8 mouse cellular contexts compared by ENCODE assay signal in genomic region chr11:120304886-120305534, GRCm38 (mm10). TPM values are rescaled to one million over a fixed set of nuclear protein-coding genes. Genes with fewer than 3 reads are reported as not detected.
DNase-seq lines count a peak whose midpoint lies in the region; ATAC-seq and TF ChIP-seq lines count a peak whose summit lies in the region.

No protein-coding gene starts in this region.

- WGBS in hindbrain, embryonic 16.5 days, result 0% methylated on average over 43 of the region's 53 CpGs

- peak; percentile 63 to 88 for DNase-seq in cerebellum, postnatal 4 days (ENCODE audit: low spot score in 2 of 2)
- peak; percentile 82 for DNase-seq in gastrocnemius, adult 18-20 months (ENCODE audit: low spot score)
- DNase-seq in left cerebral cortex, adult 2 months (ENCODE audit: extremely low spot score in 1 of 2, low spot score in 2 of 2), result peak; percentile 74 to 81
- peak; percentile 86 for DNase-seq in right cerebral cortex, adult 18-20 months
- DNase-seq in urinary bladder, adult 2 months (ENCODE audit: low spot score), result peak; percentile 78

- peak overlapping the region; percentile 85 for H3K9ac ChIP-seq in hindbrain, embryonic 16.5 days (ENCODE audit: low read depth, low read length)

- no peaks in the 10 kb centered on the region; the same call in 1 of the 2 replicates for H3K27me3 ChIP-seq in hindbrain, embryonic 16.5 days (replicated peaks; ENCODE audit: control insufficient read depth, insufficient read depth, low read length)

- H3K9me3 ChIP-seq in hindbrain, embryonic 16.5 days (ENCODE audit: control insufficient read depth, low read length), result no peaks in the 10 kb centered on the region

- TF ChIP-seq CTCF in left cerebral cortex, adult 2 months (IDR thresholded peaks at IDR 0.05), result peak; percentile 18

- intact Hi-C loops in left cerebral cortex, adult 2 months (cut with DNase I), result loop anchor here (2.0 to 10.0 kb wide), 3 partner anchors 42 to 290 kb away; no protein-coding TSS in a partner anchor

- peak; percentile 96 for ATAC-seq in activated CD4-positive, CD25-positive, alpha-beta regulatory T cell, adult 4 months
- ATAC-seq in hindbrain, embryonic 16.5 days, result peak; percentile 96
- peak; percentile 91 for ATAC-seq in megakaryocyte, adult 5-6 weeks (ENCODE audit: poor library complexity, severe bottlenecking)

- peak overlapping the region; percentile 54 for H3K4me3 ChIP-seq in hindbrain, embryonic 16.5 days (ENCODE audit: low read length)
- peak overlapping the region; percentile 78 for H3K4me3 ChIP-seq in left cerebral cortex, adult 2 months

- no peaks in the 10 kb centered on the region for H3K36me3 ChIP-seq in hindbrain, embryonic 16.5 days (ENCODE audit: control insufficient read depth, insufficient read depth, low read length)

- peaks cover 29% of the 10 kb centered on the region for H3K4me1 ChIP-seq in hindbrain, embryonic 16.5 days (ENCODE audit: control insufficient read depth, insufficient read depth, low read depth, low read length)

- peak overlapping the region; percentile 87 for H3K4me2 ChIP-seq in hindbrain, embryonic 16.5 days (ENCODE audit: low read length)

- peak overlapping the region; percentile 92 for H3K27ac ChIP-seq in hindbrain, embryonic 16.5 days (ENCODE audit: low read depth, low read length)
- H3K27ac ChIP-seq in left cerebral cortex, adult 2 months, result peak overlapping the region; percentile 87

RNA-seq across cellular contexts. Expression of gene Actg1, which starts 43.3 kb away (rescaled TPM):
- polyA plus RNA-seq in activated CD4-positive, CD25-positive, alpha-beta regulatory T cell, adult 4 months (2017; shearing (Covaris generic)), result 1,000 to 10,000 TPM; 2,904 to 3,852 TPM
- 100 to 1,000 TPM; 158 to 253 TPM for total RNA-seq in gastrocnemius, adult 18-20 months (2021)
- 4,199 and 4,222 TPM in 2 replicates for polyA plus RNA-seq in hindbrain, embryonic 16.5 days (2015; fragmentation: Nextera tagmentation; extraction: Ambion mirVana)
- 1,000 to 10,000 TPM; 1,100 to 1,129 TPM for total RNA-seq in left cerebral cortex, adult 2 months (2021)
- total RNA-seq in megakaryocyte, adult 5-6 weeks (2015), result 4,212 and 4,544 TPM in 2 replicates
- total RNA-seq in megakaryocyte, adult 5-6 weeks (2017), result 2,305 and 2,430 TPM in 2 replicates
- polyA plus RNA-seq in urinary bladder, adult 2 months (2012; rRNA removed), result 1,024 and 1,454 TPM in 2 replicates

RNA-seq across cellular contexts. Expression of gene Fscn2, which starts 56.3 kb away (rescaled TPM):
- polyA plus RNA-seq in activated CD4-positive, CD25-positive, alpha-beta regulatory T cell, adult 4 months (2017; shearing (Covaris generic)), result 1 to 10 TPM in 1 of 2 experiments, under 1 TPM in 1; 0.47 to 1.1 TPM
- total RNA-seq in gastrocnemius, adult 18-20 months (2021), result under 1 TPM; 0.39 to 0.52 TPM
- polyA plus RNA-seq in hindbrain, embryonic 16.5 days (2015; fragmentation: Nextera tagmentation; extraction: Ambion mirVana), result 0.66 and 1.6 TPM in 2 replicates
- under 1 TPM in 1 of 2 experiments, not detected in 1; 0.25 TPM for total RNA-seq in left cerebral cortex, adult 2 months (2021)
- total RNA-seq in megakaryocyte, adult 5-6 weeks (2015), result not detected in 2 replicates
- total RNA-seq in megakaryocyte, adult 5-6 weeks (2017), result not detected in 2 replicates
- 0.25 TPM in 1 of 2 replicates, not detected in the other for polyA plus RNA-seq in urinary bladder, adult 2 months (2012; rRNA removed)

Comparison
In these comparisons a context has a peak if more than half of its experiments do, and no peak if none do; other contexts are left out.
1. Peak in every context shown above with its lines: DNase-seq, ATAC-seq, H3K4me3 ChIP-seq and H3K27ac ChIP-seq.
2. RNA of gene Actg1, which starts 43.3 kb away (total RNA-seq): 2,305 to 4,544 TPM in megakaryocyte, adult 5-6 weeks and 1,100 to 1,129 TPM in left cerebral cortex, adult 2 months; 158 to 253 TPM in gastrocnemius, adult 18-20 months; every median in the first group is over 4 times any median in the second.